Mouse (Mus musculus): ENCODE data around the gene Pdcd5. TPM values are rescaled to one million over a fixed set of nuclear protein-coding genes. Genes with fewer than 3 reads are reported as not detected.

The Pdcd5 gene
- polyA plus RNA-seq, 1 experiment from 2014 or later, result 245 TPM

Other genes with a start within 250 kb of the Pdcd5 start
- gene Slc7a9, start 198.7 kb downstream of the Pdcd5 start, polyA plus RNA-seq (2015; fragmentation: Nextera tagmentation; extraction: Ambion mirVana), result not detected in 2 replicates
- 0.43 and 0.61 TPM in 2 replicates for gene Tdrd12, start 109.8 kb downstream of the Pdcd5 start, polyA plus RNA-seq (2015; fragmentation: Nextera tagmentation; extraction: Ambion mirVana)
- 72.4 and 75.0 TPM in 2 replicates for gene Nudt19, start 91.2 kb downstream of the Pdcd5 start, polyA plus RNA-seq (2015; fragmentation: Nextera tagmentation; extraction: Ambion mirVana)
- 0.05 and 0.10 TPM in 2 replicates for gene Rgs9bp, start 61.9 kb downstream of the Pdcd5 start, polyA plus RNA-seq (2015; fragmentation: Nextera tagmentation; extraction: Ambion mirVana)
- gene Ankrd27, start 61.3 kb downstream of the Pdcd5 start, polyA plus RNA-seq (2015; fragmentation: Nextera tagmentation; extraction: Ambion mirVana), result 18.5 and 19.2 TPM in 2 replicates
- gene Dpy19l3, start 106.9 kb upstream of the Pdcd5 start, polyA plus RNA-seq (2015; fragmentation: Nextera tagmentation; extraction: Ambion mirVana), result 36.4 and 42.5 TPM in 2 replicates
- gene Zfp507, start 155.5 kb upstream of the Pdcd5 start, polyA plus RNA-seq (2015; fragmentation: Nextera tagmentation; extraction: Ambion mirVana), result 16.9 and 18.5 TPM in 2 replicates

Measured in hindbrain, embryonic 13.5 days (tissue).